Mouse (Mus musculus) yolk sac, embryonic 10.5 days (tissue): ENCODE measurements around the gene Acaa1a.

Experiments used
- DNase-seq: peaks from one replicate; pipeline ENCODE4 v3.0.0-alpha.2; 2017; ENCODE audit warnings: low spot score

The Acaa1a gene

DNA sequence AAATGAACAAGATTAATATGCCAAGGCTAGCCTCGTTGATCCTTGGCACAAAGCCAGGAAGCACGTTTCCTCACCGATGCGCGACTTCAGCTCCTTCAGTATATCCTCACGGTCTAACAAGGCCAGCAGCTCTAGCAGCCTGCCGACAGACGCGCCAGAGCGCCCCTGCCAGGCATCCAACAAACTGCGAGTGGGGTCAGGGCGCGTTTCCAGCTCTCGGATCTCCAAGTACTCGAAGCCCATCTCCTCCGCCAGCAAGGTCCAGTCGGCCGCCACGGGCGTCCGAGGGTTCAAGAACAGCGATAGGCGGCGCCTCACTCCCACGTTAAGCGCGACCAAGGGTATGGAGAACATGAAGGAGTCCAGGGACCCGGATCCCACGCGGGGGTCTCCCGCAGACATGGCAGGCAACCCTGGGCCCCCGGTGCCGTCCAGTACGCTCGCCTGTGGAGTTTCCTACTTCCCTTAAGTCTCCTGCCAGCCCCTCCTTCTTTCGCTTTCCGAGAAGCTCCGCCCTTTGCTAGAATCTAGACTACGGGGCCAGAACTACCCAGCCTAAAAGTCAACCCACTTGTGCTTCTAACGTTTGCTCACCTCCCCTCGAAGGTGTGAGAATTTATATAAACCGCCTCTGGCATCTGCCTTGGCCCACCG, at the start of gene Acaa1a:
Gene Acaa1a (plus strand): TSS at position 119 of the 654 bp plus-strand sequence.
- peak; percentile 77 for DNase-seq

GRCm38 (mm10) chr9:119290791-119291190, 48.7 kb upstream of the Acaa1a start:
- DNase-seq = no peak

DNA sequence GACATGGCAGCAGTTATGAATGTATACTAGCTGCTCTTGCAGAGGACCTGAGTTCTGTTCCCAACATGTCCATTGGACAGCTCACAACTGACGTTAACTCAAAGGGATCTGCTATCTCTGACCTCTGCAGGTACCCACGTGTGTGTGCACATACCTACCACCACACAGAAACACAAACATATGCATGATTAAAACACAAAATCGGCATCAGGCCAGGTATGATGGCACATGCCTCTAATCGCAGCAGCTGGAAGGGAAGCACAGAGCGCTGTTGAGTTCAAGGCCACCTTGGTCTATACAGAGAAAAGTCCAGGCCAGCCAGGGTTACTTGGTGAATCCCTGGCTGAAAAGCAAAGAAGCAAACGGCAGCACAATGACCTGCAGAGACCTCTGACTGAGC, 41.8 kb upstream of the Acaa1a start:
- DNase-seq = no peak

- no peak for DNase-seq
Measured at GRCm38 (mm10) chr9:119298563-119298962, 40.9 kb upstream of the Acaa1a start.

GRCm38 (mm10) chr9:119305863-119306262, 33.6 kb upstream of the Acaa1a start:
- no peak for DNase-seq

DNA sequence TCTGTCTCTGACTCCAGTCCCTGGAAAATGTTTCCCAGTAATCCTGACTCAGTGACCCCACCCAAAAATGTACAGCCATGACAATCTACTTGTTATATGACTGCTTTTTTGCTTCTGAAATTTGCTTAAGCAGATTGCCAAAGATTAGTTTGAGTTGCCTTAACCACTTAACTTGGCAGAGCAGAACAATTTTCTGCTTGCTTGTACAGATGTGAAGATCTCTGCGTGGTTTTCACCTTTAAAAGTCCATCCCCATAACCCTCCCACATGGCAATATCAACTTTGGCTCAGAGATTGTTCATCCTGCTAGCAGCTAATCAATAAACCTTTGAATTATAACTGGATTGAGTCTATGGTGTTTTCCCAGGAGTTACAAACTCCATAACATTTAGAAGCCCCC, 30.4 kb upstream of the Acaa1a start:
- DNase-seq = no peak

DNA sequence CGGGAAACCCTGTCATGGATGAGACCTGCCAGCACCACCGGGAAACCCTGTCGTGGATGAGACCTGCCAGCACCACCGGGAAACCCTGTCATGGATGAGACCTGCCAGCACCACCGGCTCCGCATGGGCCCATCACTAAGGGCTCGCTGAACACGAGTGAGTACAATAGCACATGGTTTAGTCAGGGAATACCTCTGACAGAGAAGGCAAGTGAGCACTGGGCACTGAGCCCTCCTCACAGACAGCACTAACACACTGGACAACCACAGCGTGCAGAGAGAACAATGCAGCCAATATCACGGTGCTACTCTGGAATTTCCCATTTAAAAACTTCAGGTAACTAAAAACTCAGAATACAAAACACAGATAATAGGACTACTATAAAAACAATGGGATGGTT, 26.4 kb upstream of the Acaa1a start:
- no peak for DNase-seq

DNA sequence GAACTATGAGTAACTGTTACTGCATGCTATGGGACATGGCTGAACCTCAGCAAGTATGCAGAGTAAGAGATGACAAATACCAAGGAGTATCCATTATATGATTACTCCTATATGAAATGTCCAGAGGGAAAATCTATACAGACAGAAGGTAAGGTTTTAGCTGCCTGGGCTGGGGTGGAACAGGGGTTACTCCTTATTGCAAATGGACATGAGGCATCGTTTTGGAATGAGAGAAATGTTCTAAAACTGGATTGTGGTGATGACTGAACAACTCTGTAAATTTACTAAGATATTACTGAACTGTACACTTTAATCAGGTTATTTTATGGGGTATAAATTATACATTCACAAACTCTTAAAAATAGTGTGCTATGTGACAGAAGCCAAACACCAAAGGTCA, 20.6 kb upstream of the Acaa1a start:
- DNase-seq = no peak

- DNase-seq = no peak
Measured at GRCm38 (mm10) chr9:119320446-119320845, 19.0 kb upstream of the Acaa1a start.

DNA sequence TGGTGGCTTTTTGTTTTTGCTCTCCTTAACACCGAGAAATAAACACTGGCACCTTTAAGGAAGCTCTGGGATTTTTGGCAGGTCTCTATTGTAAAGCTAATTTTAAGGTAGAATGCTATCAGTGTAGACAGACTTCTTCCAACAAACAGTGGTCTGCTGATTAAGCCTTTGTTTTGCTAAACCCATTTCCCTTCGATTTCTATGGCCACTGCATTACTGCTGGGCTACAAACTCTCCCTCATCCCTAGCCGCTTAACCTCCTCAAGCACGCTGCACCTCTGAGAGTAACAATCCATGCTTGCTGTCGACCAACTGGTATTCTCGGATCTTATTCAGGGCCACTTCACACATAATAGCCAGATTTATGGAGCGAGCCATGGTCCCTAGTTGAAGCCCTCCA, 18.5 kb upstream of the Acaa1a start:
- no peak for DNase-seq

DNA sequence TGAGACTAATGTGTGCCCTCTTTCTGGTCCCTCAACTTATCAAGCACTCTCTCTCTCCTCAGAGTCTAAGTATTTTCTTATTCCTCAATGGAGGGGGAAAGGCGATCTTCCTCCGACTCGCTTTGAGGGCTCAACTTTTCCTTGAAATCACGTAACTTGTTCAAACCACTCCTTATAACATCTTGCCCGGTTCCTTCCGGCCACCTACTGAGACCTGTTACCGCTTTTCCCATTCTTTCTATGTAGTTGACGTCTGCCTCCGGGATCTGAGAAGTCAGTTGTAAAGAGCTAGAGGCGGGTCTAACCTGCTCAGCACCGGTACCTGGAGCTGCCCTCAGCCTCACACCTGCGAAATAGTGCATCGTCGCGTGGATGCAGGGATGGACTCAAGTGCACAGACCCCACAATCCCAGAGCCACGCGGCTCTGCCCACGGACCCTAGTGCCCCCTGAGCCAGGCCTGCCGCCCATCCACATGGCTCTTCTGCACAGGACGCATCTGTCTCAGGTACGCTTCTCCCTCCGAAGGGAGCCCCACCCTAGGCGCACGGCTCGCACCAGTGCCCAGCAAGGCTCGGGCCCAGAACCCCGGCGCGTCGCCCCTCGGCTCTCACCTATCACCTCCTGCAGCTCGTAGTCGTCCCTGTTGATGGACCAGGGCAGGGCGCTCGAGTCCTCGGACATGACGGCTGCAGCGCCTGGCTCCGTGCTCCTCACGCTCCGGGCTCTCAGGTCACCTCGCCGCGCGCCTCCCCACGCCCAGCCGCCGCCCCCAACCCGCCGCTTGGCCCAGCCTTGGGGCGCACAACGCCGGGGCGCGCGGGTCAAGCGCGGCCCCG, 17.9 kb upstream of the Acaa1a start:
- DNase-seq = no peak

DNA sequence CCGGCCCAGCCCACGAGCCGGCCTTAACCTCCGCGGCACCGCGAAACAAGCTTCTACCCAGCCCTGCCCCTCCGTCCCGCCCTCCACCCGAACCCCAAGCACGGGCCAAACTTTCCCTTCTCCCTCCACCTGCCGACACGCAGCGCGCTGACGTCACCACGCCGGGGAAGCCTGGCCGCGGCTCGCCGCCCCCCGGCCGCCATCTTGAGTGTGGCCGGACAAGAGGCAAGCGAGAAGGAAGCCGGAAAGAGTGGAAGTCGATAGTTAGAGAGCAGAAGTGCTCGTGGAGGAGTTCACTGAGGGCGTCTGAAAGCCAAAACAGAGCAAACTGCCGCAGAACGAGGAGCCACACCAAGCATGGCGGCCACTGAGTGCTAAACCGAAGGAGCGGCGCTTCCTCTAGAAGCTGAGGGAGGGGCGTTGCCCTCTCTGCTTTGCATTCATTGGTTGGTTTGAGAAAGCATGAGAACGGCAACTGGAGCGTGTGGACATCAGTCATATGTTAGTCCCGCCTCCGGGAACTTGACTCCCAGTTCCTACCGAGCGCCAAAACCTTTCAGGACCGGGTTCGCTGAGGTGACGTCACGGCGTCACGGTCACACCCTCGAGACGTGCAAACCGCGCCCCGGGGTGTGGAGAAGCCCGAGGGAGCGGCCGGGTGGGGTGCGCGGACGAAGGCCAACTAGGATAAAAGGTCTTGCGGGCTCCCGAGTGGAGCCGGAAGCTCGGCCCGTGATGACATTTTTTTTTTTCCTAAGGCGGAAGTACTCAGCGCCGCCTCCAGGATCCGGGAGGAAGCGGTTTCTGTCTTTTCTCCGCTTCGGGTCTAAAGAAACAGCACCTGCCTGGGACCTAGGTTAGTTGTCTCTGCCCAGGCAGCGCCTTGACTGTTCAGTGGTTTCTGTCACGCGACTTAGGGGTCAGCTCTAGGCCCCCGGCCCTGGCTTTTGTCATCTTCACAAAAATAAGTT, 16.9 kb upstream of the Acaa1a start, which contains the start of gene Oxsr1:
Gene Oxsr1 (minus strand): TSS at position 139 of the 971 bp plus-strand sequence.
- DNase-seq = peak; percentile 99

- DNase-seq = no peak
Measured at GRCm38 (mm10) chr9:119323260-119323645, 16.2 kb upstream of the Acaa1a start.

- DNase-seq = no peak
Measured at GRCm38 (mm10) chr9:119324130-119324529, 15.3 kb upstream of the Acaa1a start.

DNA sequence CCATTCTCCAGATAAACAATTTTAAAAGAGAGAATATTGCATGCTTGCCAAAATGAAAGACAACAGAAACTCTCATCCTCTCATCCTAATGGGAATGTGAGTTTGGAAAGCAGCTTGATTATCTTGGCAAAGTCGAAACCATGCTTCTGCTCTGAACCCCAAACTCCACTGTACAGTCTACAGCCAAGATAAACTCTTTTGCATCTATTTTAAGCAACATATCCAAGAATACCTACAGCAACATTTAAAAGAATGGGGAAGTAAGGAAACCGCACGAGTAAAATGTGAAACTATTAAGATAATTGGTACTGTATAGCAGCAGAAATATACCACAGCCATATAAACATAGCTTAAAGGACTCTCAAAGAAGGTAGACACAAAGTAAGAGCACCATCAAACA, 11.0 kb upstream of the Acaa1a start:
- no peak for DNase-seq

DNA sequence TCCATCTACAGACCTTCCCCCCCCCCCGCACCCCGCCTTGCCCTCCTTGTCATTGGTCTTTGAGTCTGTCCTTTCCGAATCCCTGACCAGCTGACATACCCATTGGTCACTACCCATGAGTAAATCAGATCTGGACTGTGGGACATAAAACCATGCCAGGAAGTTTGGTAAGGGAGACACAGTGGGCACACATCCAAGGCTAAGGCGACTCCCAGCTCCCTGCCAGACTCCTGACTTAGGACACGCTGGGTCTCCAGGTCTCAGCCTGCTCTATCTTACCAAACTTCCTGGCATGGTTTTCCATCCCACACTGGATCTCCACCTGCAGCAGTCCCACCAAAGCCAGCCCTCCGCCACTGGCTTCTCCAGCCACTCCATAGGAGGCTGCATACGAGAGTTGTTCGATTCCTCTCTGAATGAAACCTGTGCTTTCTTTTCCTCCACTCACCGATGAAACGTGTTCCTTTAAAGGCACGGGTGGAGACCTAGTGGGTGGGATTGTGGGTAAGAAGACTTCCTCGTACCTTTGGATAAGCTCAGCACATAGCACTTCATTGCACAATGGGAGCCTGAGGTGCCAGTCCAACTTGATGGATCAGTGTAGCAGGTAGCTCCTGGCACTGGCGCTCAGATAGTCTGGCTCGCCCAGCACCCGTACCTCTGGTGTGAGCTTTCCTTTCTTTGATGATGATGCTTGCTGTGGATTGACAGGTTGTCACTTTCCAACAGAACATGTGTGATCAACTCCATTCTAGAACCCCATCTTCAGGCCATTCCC, 9.1 kb upstream of the Acaa1a start:
- DNase-seq = no peak

- DNase-seq = no peak
Measured at GRCm38 (mm10) chr9:119334324-119334723, 5.2 kb upstream of the Acaa1a start.

- DNase-seq = no peak
Measured at GRCm38 (mm10) chr9:119334834-119335233, 4.6 kb upstream of the Acaa1a start.

DNA sequence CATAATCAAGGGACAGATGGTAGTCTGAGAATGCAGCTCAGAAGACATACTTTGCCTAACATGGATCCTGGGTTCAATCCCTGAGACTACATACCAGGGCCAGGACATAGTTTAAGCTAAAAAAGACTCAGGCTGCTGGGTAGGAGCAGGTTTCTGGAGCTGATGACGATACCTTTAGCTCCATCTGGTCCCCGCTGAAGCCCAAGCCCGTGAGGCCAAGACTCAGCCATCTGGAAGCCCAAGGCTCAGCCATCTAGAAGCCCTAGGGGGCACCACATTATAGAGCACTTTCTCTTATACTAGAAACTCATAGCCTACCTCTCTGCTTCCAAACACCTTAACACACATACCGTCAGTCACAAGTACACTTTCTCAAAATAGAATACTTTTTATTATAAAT, 3.9 kb upstream of the Acaa1a start:
- no peak for DNase-seq

DNA sequence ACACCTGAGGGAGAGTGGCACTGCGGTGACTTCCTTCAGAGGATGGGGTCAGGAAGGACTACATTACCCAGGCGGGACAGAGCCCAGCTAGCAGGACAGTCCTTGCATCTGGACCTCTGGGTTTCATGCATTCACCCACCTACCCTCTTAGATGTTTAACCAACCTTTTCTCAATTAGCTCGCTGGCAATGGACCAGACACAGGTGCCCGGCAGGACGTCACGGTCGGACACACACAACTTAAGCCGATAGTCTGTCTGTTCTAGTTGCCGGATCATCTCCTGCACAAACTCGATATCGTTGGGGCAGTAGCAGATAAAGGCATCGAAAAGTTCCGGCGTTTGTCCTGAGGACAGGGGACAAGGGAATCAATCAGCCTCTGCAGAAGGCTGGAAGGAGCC, 1.6 kb upstream of the Acaa1a start:
- DNase-seq = no peak

GRCm38 (mm10) chr9:119338350-119338749, 1.1 kb upstream of the Acaa1a start:
- DNase-seq = no peak

- no peak for DNase-seq
Measured at GRCm38 (mm10) chr9:119339106-119339505, 370 bp upstream of the Acaa1a start.
